Mouse (Mus musculus) embryo, embryonic 11 days (tissue): ENCODE measurements around the gene Plxna1.

Source experiments
- DNase-seq: peaks from one replicate; pipeline ENCODE4 v3.0.0-alpha.2; 2015

Plxna1 gene

GRCm38 (mm10) chr6:89327746-89328491 is 34.5 kb downstream of the Plxna1 start:
- DNase-seq: no peak

GRCm38 (mm10) chr6:89324842-89325241 is 37.6 kb downstream of the Plxna1 start:
- no peak for DNase-seq

GRCm38 (mm10) chr6:89315263-89315662 is 47.2 kb downstream of the Plxna1 start:
- no peak for DNase-seq

DNA sequence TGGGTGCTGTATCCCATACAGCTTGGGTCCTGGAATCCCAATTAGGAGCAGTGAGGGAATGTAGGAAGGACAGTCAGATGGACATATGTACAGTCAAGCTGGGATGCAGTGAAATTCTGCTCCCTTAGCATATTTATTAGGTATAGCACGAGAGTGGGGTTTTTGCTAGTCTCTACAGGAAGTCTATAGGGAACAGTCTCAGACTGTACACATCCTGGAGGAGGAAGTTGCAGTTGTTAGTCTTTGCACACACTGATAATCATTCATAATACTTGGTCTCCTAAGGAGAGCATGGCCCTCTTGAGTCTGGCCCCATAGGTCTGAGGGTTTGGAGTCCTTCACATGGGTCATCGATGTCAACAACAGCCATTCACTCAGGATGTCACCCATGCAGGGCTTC is 50.9 kb downstream of the Plxna1 start:
- DNase-seq: no peak

- no peak for DNase-seq
Measured at GRCm38 (mm10) chr6:89310236-89310635, 52.2 kb downstream of the Plxna1 start.

GRCm38 (mm10) chr6:89308213-89308973 is 54.0 kb downstream of the Plxna1 start:
- no peak for DNase-seq

DNA sequence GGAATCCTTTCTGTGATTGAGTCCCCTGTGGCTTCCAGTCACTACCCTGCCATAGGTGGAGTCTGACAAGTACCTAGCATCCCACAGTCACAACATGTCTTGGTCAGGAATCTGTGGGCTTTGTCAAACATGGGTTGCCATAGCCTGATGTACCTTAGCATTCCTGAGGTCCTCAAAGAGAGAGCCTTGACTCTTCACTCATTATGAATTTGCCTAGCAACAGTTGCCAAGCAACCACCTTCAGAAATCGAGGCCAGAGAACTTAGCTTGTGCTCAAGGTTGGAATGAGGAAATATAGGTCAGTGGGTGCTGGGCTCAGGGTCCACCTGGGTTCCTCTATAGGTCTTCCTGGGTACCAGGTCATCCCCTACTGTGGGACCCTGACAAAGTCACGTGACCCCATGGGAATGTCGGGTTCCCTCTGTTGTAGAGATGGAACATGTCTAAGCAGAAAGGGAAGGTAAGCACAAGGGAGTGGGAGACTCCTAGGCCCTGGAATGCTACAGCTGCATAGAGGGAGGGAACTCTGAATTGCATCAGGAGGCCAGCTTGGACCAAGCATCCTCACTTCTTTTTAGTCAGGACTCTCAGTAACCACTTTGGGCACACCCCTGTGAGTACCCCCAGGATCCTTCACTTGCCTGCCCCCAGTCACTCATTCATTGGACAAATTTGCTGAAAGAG is 57.9 kb downstream of the Plxna1 start:
- DNase-seq: no peak

GRCm38 (mm10) chr6:89299818-89300217 is 62.6 kb downstream of the Plxna1 start:
- DNase-seq: no peak

DNA sequence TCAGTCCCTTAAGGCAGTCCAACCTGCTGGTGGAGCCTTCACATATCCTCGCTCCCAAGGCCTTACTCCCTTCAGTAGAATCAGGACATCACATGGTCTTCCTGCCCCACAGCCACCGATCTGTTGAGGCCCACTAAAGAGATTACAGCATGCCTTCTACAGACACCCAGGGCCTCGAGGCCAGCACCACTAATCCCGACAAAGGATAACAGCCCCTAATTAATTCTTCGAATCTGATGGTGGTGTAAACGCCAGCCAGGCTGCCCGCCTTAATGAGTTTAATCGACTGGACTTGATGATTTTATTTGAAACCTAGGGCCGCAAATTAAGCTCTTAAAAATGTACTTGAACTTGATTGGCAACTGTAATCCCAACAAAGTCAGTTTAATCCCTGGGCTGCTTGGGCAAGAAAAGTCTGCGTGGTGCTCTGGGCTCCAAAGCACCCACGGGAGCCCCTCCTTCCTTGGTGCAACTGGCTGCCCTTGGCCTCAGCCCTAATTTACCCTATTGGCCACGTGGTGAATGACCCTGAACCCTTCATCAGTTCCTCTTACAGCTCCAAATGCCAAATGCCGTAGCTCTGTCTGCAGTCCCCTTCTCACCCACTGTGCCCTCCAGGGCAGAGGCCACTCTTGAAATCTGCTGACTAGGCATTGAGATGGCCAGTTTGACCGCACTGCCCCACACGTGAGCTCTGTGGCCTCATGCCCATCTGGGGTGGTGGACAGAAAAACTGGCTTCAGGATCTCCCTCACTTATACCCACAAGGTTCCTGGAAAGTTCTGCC is 65.3 kb downstream of the Plxna1 start:
- DNase-seq: no peak

GRCm38 (mm10) chr6:89296001-89296709 is 66.3 kb downstream of the Plxna1 start:
- no peak for DNase-seq

DNA sequence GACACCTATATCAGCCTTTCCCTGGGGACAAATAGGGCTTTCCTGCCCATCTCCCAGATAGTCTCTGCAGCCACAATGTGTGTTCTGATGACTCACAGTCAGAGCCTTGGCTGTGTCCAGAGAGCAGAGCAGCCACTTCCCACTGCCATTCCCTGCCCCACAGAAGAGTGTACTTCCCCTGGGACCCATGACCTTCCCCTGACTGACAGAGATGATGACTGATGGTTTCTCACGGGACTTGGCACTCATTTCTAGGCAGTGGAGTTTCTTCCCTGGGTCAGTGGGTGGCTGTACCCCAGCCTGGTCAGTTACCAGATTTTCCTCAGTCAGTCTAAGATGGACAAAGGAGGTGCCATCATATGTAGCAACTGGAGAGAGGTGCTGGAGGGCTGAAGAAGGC is 67.8 kb downstream of the Plxna1 start:
- no peak for DNase-seq

DNA sequence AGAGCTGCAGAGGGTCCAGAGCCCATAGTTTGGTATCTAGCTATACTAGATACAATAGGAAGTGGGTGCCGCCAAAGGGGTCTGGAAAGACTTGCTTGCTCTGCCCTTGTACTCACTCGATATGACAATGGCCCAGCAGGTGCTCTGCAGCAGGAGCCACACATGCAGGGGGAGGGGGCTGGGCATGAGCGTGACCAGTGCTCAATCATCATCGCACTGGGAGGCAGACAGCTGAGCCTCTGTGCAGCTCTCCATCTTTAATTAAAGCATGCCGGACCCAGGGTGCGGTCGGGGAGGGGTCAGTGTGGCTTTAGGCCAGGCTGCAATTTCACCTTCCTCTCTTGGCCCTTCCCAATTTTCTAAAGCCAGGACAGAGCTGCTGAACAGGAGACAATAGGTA is 70.9 kb downstream of the Plxna1 start:
- DNase-seq: no peak

- no peak for DNase-seq
Measured at GRCm38 (mm10) chr6:89288156-89288555, 74.3 kb downstream of the Plxna1 start.

DNA sequence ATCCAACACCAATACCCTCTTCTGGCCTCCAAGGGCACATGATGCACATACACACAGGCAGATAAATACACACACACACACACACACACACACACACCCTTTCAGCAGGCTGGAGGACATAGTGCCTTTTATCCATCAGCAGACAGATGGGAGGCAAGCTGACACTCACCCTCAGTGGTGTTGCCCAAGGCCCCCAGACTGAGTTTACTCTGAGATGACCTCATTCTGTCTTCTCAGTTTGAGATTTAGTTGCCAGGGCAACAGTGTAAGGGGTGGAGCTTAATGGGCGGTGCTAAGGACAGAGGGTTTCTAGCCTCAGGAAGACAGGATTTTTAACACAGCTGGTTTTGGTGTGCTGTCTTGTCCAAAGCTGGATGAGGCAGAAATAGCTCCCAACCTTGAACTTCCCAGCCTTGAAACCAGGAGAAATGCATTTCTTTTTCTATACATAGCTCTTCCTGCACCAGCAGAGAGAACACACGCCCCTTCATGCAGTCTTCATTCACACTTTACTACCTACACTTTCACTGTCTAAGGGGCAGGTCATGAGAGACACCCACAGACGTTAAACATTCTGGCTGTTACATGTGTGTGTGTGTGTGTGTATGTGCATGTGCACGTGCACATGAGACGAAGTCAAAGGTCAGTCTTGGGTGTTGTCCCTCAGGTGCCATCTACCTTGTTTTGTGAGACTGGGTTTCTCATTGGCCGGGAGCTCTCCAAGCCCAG is 75.6 kb downstream of the Plxna1 start:
- DNase-seq: peak; percentile 75

GRCm38 (mm10) chr6:89286286-89286655 is 76.1 kb downstream of the Plxna1 start:
- no peak for DNase-seq

DNA sequence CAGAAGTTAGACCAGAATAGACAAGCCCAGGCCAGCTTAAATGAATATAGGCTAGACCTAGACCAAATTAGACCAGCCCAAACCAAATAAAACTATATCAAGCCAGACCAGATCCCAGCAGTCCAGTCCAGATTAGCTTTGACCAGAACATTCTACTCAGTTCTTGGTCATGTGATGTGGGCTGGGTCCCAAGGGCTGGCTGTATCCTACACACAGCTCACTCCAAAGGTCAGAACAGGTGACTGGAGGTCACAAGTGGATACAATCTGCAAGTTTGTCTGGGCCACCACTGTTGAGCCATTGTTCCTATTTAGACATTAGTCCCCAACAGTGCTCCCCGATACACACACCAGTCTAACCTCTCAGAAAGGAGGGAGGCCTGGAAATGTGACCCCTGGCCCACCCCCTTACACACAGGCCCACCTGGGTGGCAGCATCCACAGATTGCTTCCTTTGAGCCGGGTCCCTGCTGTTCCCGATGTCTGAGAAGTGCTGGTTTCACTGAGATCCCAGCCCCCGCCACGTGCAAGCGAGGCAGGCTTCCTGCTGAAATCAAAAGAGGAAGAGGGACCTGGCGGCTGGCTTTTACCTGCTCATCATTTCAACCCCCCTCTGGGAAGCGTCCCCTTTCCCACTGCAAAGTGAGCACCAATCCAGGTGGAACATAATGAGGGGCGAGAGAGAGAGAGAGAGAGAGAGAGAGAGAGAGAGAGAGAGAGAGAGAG is 76.7 kb downstream of the Plxna1 start:
- DNase-seq: no peak

GRCm38 (mm10) chr6:89285116-89285515 is 77.3 kb downstream of the Plxna1 start:
- no peak for DNase-seq

DNA sequence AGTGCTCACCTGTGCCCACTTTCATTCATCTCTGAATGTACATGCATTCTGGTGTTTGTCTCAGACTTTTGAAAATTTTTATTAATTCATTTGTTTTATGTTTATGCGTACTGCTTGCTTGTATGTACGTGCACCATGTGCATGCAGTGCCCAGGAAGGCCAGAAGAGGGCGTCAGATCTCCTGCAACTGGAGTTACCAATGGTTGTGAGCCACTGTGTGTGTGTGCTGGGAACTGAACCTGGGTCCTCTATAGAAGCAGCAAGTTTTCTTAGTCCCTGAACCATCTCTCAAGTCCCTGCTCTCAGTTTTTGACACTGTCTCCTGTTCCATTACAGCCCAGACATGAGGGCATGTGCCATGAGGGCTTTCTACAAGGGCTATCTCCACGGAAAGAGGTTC is 79.3 kb downstream of the Plxna1 start:
- no peak for DNase-seq

DNA sequence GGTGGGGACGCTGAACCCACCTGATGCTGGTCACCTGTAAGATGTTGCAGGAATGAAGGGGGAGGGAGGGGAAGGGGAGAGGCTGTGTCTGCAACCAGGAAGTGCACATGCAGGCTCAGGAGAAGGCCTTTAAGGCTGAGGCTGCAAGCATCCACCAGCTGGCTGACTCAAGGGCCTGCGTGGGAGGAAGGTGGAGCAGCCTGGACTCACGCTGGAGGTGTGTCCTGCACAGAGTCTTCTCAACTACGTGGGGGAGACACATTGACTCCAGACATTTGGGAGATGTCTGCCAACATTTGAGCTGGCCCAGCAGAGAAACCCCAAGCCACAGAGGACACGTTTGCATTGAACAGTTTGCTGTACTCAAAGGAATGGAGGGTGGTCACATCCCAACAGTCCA is 79.8 kb downstream of the Plxna1 start:
- no peak for DNase-seq

GRCm38 (mm10) chr6:89281492-89282332 is 80.7 kb downstream of the Plxna1 start:
- DNase-seq: peak; percentile 40
